Mouse (Mus musculus) thymus, postnatal 36 days (tissue): Measurements from ENCODE around the gene Galns.
"Not testable (repeated sequence)": the region's sequence is repeated elsewhere in the genome, so short reads cannot be mapped to it uniquely, and the experiment has no call there.

ENCODE experiments used
- DNase-seq, 2 experiments: peaks; one replicate each; pipeline ENCODE4 v3.0.0; 2022; ENCODE audit warnings: mixed read lengths in 2 of 2

Gene Galns

GRCm38 (mm10) chr8:122586749-122587148 lies 24.5 kb downstream of the Galns start:
- no peak for DNase-seq

- DNase-seq, result no peak
Observed at GRCm38 (mm10) chr8:122586171-122586570, 25.1 kb downstream of the Galns start.

- no peak for DNase-seq
Observed at GRCm38 (mm10) chr8:122585411-122585891, 25.8 kb downstream of the Galns start.

GRCm38 (mm10) chr8:122584981-122585380 lies 26.3 kb downstream of the Galns start:
- DNase-seq, result no peak

- DNase-seq, result no peak
Observed at GRCm38 (mm10) chr8:122580926-122581325, 30.3 kb downstream of the Galns start.

GRCm38 (mm10) chr8:122579196-122579595 lies 32.1 kb downstream of the Galns start:
- DNase-seq, result no peak

GRCm38 (mm10) chr8:122577116-122577515 lies 34.1 kb downstream of the Galns start:
- no peak for DNase-seq

GRCm38 (mm10) chr8:122576648-122577022 lies 34.6 kb downstream of the Galns start, which contains the start of gene Aprt:
Gene Aprt, minus strand, starts transcription at chr8:122576909.
- DNase-seq, result peak; percentile 96 to 97

- DNase-seq, result no peak
Observed at GRCm38 (mm10) chr8:122575735-122576647, 35.3 kb downstream of the Galns start.

GRCm38 (mm10) chr8:122575286-122575685 lies 36.0 kb downstream of the Galns start:
- no peak for DNase-seq

- no peak for DNase-seq
Observed at GRCm38 (mm10) chr8:122574667-122575251, 36.5 kb downstream of the Galns start.

GRCm38 (mm10) chr8:122574264-122574663 lies 37.0 kb downstream of the Galns start:
- no peak for DNase-seq

- DNase-seq, result no peak
Observed at GRCm38 (mm10) chr8:122573577-122573976, 37.7 kb downstream of the Galns start.

GRCm38 (mm10) chr8:122573176-122573575 lies 38.1 kb downstream of the Galns start:
- DNase-seq, result not testable (repeated sequence)

GRCm38 (mm10) chr8:122572751-122573150 lies 38.5 kb downstream of the Galns start:
- DNase-seq, result no peak

GRCm38 (mm10) chr8:122571750-122572267 lies 39.5 kb downstream of the Galns start:
- DNase-seq, result no peak

- DNase-seq, result no peak
Observed at GRCm38 (mm10) chr8:122571153-122571552, 40.1 kb downstream of the Galns start.

GRCm38 (mm10) chr8:122569996-122570395 lies 41.3 kb downstream of the Galns start:
- no peak for DNase-seq

- no peak for DNase-seq
Observed at GRCm38 (mm10) chr8:122569329-122569728, 41.9 kb downstream of the Galns start.

GRCm38 (mm10) chr8:122568881-122569309 lies 42.4 kb downstream of the Galns start:
- DNase-seq, result peak; percentile 49 to 67

GRCm38 (mm10) chr8:122568109-122568504 lies 43.2 kb downstream of the Galns start:
- peak; percentile 66 to 79 for DNase-seq

GRCm38 (mm10) chr8:122567361-122568108 lies 43.7 kb downstream of the Galns start, which contains the start of gene Cdt1:
Gene Cdt1, plus strand, starts transcription at chr8:122568015.
- peak; percentile 94 to 96 for DNase-seq

- DNase-seq, result no peak
Observed at GRCm38 (mm10) chr8:122566766-122567165, 44.5 kb downstream of the Galns start.
